Mouse (Mus musculus) liver, embryonic 12.5 days (tissue): ENCODE results near the gene Nelfe. TPM values are rescaled to one million over a fixed set of nuclear protein-coding genes. Genes with fewer than 3 reads are reported as not detected.
A peak's percentile ranks its signal among the peaks of the same experiment; 100 is the strongest.

Experiments used
- ATAC-seq: fragments of 200-750 bp; cut with Nextera tagmentation; 2 replicates; pipeline ENCODE4 v1.8.0; 2017; ENCODE audit warnings: moderate number of reproducible peaks, mild to moderate bottlenecking, moderate library complexity
- H3K27ac ChIP-seq: fragments of 300-500 bp; sonication (generic); 2 replicates; pipeline ENCODE4 v1.5.1; 2016; ENCODE audit warnings: mild to moderate bottlenecking
- H3K27me3 ChIP-seq: fragments of 300-500 bp; sonication (generic); replicated peaks from 2 replicates; pipeline ENCODE4 v1.6.1; 2016; ENCODE audit warnings: mild to moderate bottlenecking, moderate library complexity
- H3K36me3 ChIP-seq: fragments of 300-500 bp; sonication (generic); 2 replicates; pipeline ENCODE4 v1.6.1; 2016; ENCODE audit warnings: mild to moderate bottlenecking, moderate library complexity
- H3K4me1 ChIP-seq: fragments of 300-500 bp; sonication (generic); 2 replicates; pipeline ENCODE4 v1.6.1; 2016
- H3K4me2 ChIP-seq: fragments of 300-500 bp; sonication (generic); 2 replicates; pipeline ENCODE4 v1.6.1; 2016; ENCODE audit warnings: mild to moderate bottlenecking, moderate library complexity
- H3K4me3 ChIP-seq: fragments of 300-500 bp; sonication (generic); 2 replicates; pipeline ENCODE4 v1.5.1; 2016; ENCODE audit warnings: mild to moderate bottlenecking, moderate library complexity
- H3K9ac ChIP-seq: fragments of 300-500 bp; sonication (generic); 2 replicates; pipeline ENCODE4 v1.6.1; 2016; ENCODE audit warnings: mild to moderate bottlenecking, moderate library complexity
- H3K9me3 ChIP-seq: fragments of 300-500 bp; sonication (generic); replicated peaks from 2 replicates; pipeline ENCODE4 v1.6.1; 2016; ENCODE audit warnings: mild to moderate bottlenecking, moderate library complexity
- WGBS: fragments of 180-500 bp; shearing (Covaris S2); methylation state at CpG from one replicate; pipeline ENCODE4 v1.1.7; 2016; ENCODE audit not compliant: insufficient replicate concordance; 5-methylcytosine and 5-hydroxymethylcytosine counted together
- polyA plus RNA-seq: library from polyadenylated mRNA; unstranded; fragments of >200 nt; fragmentation: Nextera tagmentation; extraction: Ambion mirVana; gene quantifications from 2 replicates; pipeline ENCODE4 v1.2.1, GENCODE M21; 2016

The Nelfe gene
- polyA plus RNA-seq, 1 experiment from 2014 or later: 72.0 TPM

DNA sequence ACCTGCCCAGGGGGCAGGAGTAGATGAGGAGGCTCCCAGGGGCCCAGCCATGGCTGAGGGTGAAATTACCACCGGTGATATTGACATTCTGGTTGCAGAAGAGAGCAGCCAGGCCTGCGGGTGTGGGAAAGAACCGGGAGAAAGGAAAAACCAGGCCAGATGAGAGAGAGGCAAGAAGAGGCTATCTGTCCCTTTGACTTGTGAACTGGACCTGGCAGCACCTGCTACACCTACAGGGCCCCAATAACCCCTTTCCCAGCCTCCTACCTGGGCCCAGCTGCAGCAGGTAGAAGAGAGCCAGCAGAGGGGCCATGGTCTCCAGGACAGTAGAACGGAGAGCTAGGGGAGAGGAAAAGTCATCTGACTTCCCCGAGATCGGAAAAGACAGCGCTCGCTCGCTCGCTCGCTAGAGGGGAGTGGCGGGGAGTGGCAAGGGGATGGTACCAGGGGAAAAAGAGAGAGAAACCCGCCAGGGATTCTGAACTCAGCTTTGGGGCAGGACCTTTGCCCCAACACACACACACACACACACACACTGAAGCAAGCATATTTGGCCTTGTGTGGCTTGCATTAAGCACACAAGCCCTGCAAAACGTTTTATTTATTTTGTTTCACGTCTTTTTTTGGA is 31.6 kb downstream of the Nelfe start, which contains the start of gene Gm20547:
Gene Gm20547 (minus strand): TSS at position 360 of the 628 bp plus-strand sequence.
- Histone ChIP-seq H3K9me3 (no peaks in the 10 kb centered on the region), H3K27ac (peak within 1 kb of the TSS; percentile 53; the same call in 1 of the 2 replicates), H3K9ac (peak within 1 kb of the TSS; percentile 18; the same call in 1 of the 2 replicates), H3K4me3 (peak within 1 kb of the TSS; percentile 26), H3K4me2 (peak within 1 kb of the TSS; percentile 54), H3K4me1 (peaks cover 51% of the 10 kb centered on the region), H3K36me3 (no peaks in the 10 kb centered on the region), H3K27me3 (0 out of 2 replicates have a peak, but pooled peaks cover 4% of the 10 kb centered on the region)
- ATAC-seq: 0 out of 2 replicates have a peak, but pooled peaks have one; percentile 14
- WGBS: 22% methylated on average over 15 of the region's 15 CpGs

DNA sequence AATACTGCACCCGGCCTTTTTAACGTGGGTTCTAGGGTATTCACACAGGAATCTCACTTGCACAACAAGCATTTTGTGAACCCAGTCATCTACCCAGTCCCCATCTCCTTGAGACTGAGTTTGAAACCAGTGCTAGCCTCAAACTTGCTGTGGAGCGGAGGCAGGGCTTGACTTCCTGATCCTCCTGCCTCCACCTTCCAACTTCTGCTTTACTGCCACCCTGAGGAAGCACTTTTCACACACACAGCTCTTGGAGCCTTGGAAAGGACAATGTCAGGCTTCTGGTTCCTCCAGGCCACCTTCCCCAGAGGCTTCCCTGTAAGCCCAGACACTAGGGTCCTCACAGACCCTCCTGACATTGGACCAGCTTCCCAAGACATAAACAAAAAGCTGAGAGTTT is 33.1 kb downstream of the Nelfe start:
- no peak for ATAC-seq
- WGBS: 51% methylated on average over 3 of the region's 3 CpGs

DNA sequence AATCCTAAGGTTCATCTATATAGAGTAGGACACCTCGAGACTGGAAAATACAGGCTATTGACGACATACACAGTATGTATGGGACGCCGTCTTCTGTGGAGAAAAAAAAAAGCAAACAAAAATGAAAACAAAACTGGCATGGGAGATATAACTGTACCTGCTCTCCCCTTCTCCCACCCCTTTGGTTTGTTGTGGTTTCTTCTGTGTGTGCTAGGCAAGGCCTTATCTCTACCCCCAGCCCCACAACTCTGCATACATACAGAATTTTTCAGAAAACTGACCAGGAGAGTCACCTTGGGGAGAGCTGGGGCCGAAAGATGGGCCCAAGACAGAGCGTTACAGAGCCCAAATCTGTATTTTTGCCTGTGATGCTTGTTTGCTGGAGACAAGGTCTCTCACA is 34.5 kb downstream of the Nelfe start:
- H3K27ac ChIP-seq: no peak overlapping the region
- peak; percentile 48 for ATAC-seq
- peaks cover 47% of the 10 kb centered on the region for H3K4me1 ChIP-seq
- 0 out of 2 replicates have a peak overlapping the region, but pooled peaks have one; percentile 11 for H3K4me2 ChIP-seq
- H3K9me3 ChIP-seq: no peaks in the 10 kb centered on the region
- H3K4me3 ChIP-seq: no peak overlapping the region
- H3K27me3 ChIP-seq: 0 out of 2 replicates have a peak, but pooled peaks cover 4% of the 10 kb centered on the region
- H3K9ac ChIP-seq: peak overlapping the region; percentile 6; the same call in 1 of the 2 replicates
- WGBS: 28% methylated on average over 6 of the region's 6 CpGs
- H3K36me3 ChIP-seq: no peaks in the 10 kb centered on the region

More for the DNA sequence above, 33.1 kb downstream of the Nelfe start:
- no peak overlapping the region for H3K4me3 ChIP-seq
- H3K9me3 ChIP-seq: no peaks in the 10 kb centered on the region
- no peak overlapping the region for H3K27ac ChIP-seq
- H3K36me3 ChIP-seq: no peaks in the 10 kb centered on the region
- no peak overlapping the region for H3K4me2 ChIP-seq
- peaks cover 51% of the 10 kb centered on the region for H3K4me1 ChIP-seq
- 0 out of 2 replicates have a peak, but pooled peaks cover 4% of the 10 kb centered on the region for H3K27me3 ChIP-seq
- H3K9ac ChIP-seq: no peak overlapping the region

DNA sequence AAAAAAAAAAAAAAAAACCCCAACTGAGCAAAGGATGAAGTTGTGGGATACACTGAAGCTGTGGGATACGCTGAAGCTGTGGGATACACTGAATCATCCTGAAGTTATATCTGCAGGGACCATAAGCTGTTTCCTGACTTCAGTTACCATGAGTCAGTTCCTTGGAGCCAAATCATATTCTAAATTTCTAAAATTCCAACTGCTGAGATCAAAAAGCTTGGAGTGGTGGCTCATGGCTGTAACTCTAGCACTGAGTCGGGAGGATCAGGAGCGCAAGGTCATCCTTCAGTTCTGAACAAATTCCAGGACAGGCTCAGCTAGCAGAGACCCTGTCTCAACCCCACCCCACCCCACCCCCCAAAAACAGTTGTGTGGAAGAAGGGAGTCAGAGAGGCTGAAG is 35.4 kb downstream of the Nelfe start:
- ATAC-seq: no peak
- 78% methylated on average over 3 of the region's 3 CpGs for WGBS

DNA sequence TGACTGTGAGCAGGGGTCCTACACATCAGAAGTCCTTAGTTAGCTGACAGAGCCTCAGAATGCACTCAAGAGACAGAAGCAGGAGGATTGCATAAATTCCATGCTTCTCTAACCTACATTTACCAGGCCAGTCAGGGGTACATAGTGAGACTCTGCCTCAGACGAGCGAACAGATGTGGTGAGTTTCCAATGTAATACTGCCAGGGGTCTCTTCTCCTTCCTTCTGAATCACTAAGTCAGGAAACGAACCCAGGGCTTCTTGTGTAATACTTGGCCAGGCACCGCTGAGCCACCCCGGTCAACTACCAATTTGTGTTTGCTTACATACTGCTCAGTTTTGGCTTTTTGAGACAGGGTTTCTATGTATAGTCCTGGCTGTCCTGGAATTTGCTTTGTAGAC is 37.8 kb downstream of the Nelfe start:
- H3K27ac ChIP-seq: no peak overlapping the region
- no peaks in the 10 kb centered on the region for H3K9me3 ChIP-seq
- ATAC-seq: no peak
- no peaks in the 10 kb centered on the region for H3K27me3 ChIP-seq
- peaks cover 38% of the 10 kb centered on the region for H3K4me1 ChIP-seq
- no peaks in the 10 kb centered on the region for H3K36me3 ChIP-seq
- WGBS: 49% methylated on average over 5 of the region's 5 CpGs
- H3K4me3 ChIP-seq: no peak overlapping the region
- H3K9ac ChIP-seq: no peak overlapping the region
- H3K4me2 ChIP-seq: no peak overlapping the region

More for the DNA sequence above, 35.4 kb downstream of the Nelfe start:
- peaks cover 45% of the 10 kb centered on the region for H3K4me1 ChIP-seq
- no peak overlapping the region for H3K4me3 ChIP-seq
- H3K9me3 ChIP-seq: no peaks in the 10 kb centered on the region
- no peak overlapping the region for H3K4me2 ChIP-seq
- H3K27ac ChIP-seq: no peak overlapping the region
- H3K9ac ChIP-seq: no peak overlapping the region
- H3K36me3 ChIP-seq: no peaks in the 10 kb centered on the region
- H3K27me3 ChIP-seq: 0 out of 2 replicates have a peak, but pooled peaks cover 4% of the 10 kb centered on the region

DNA sequence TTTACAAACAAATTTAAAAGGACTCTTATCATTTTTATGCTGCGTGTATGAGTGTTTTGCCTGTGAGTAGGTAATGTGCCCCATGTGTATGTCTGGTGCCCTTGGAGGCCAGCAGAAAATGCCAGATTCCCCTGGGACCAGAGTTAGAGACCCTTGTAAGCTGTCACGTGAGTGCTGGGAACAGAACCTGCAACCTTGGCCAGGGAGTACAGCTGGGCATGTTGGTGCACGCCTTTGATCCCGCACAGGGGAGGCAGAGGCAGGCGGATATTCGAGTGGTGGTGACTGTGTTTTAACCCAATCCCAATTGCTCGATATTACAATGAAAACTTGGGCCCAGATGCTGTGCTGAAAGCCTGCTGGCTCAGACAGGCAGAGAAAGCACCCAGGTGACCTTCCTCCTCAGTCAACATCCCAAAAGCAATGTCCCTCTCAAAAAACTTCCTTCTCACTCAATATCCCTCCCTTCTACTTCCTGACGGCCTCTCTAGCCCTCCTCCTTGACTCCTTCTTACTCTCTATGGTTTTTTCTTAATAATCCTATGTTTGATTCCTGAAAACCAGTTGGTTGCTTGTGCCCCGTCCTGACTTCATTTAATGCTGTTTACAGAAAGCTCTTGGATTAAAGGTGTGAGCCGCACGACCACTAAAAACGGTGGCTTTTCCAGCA is 40.0 kb downstream of the Nelfe start:
- Histone ChIP-seq H3K9ac (no peak overlapping the region), H3K4me1 (peaks cover 39% of the 10 kb centered on the region), H3K9me3 (no peaks in the 10 kb centered on the region), H3K4me2 (no peak overlapping the region), H3K27me3 (no peaks in the 10 kb centered on the region), H3K27ac (no peak overlapping the region), H3K36me3 (no peaks in the 10 kb centered on the region), H3K4me3 (no peak overlapping the region)
- 75% methylated on average over 12 of the region's 12 CpGs for WGBS
- no peak for ATAC-seq

DNA sequence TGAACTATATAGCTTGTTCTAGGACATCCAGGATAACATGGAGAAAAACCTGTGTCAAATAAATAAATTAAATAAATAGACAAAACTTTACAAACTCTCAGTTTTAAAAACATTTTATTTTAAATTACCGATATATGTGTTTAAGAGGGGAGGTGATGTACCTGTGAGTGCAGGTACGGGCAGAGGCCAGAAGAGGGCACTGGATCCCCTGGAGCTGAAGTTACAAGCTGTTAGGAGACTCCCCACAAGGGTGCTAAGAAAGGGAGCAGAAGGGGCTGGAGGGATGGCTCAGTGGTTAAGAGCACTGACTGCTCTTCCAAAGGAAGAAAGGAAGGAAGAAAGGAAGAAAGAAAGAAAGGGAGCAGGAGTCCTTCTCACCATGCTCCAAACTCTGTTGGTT is 41.2 kb downstream of the Nelfe start:
- H3K9ac ChIP-seq: no peak overlapping the region
- H3K4me1 ChIP-seq: peaks cover 40% of the 10 kb centered on the region
- no peak overlapping the region for H3K27ac ChIP-seq
- no peaks in the 10 kb centered on the region for H3K9me3 ChIP-seq
- WGBS: 84% methylated on average over 2 of the region's 2 CpGs
- no peak overlapping the region for H3K4me3 ChIP-seq
- no peak for ATAC-seq
- H3K4me2 ChIP-seq: no peak overlapping the region
- no peaks in the 10 kb centered on the region for H3K27me3 ChIP-seq
- H3K36me3 ChIP-seq: peaks cover 11% of the 10 kb centered on the region

DNA sequence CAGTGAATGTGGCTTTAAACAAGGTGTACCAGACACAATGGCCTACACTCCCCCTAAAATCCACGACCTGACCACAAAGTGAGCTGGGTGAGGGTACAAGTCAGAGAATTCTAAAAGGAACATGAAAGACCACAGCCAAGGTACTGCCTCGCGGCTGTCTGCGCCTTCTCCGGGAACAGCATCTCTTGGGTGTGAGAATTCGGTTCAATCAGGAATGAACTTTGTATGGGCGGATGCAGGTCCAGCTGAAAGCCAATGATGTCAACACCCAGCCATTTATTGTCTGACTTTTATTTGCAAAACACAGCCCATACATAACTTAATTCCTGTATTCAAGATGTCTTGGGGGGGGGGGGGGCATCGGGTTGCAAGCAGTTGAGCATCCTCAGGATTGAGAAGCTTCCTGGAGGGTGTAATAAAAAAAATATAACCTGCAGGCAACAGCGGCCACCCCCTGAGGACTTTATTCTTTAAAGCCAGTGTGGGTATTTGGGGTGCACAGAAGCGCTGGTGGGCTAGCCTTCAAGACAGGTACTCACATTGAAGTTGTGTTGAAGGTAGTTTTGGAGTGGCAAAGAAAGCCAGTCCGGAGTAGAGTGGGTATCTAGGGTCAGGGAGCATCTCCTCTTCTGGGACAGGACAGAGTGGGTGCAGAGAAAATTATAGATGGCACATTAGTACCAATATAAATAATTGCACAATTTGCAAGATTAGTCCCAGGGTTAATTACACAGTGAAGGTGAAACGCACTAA is 43.1 kb downstream of the Nelfe start:
- H3K9ac ChIP-seq: peak overlapping the region; percentile 91
- ATAC-seq: no peak
- 72% methylated on average over 12 of the region's 12 CpGs for WGBS
- peak overlapping the region; percentile 100 for H3K4me2 ChIP-seq
- no peaks in the 10 kb centered on the region for H3K27me3 ChIP-seq
- H3K36me3 ChIP-seq: peaks cover 14% of the 10 kb centered on the region
- peak overlapping the region; percentile 90 for H3K27ac ChIP-seq
- peak overlapping the region; percentile 80 for H3K4me3 ChIP-seq
- peaks cover 54% of the 10 kb centered on the region for H3K4me1 ChIP-seq
- H3K9me3 ChIP-seq: no peaks in the 10 kb centered on the region

DNA sequence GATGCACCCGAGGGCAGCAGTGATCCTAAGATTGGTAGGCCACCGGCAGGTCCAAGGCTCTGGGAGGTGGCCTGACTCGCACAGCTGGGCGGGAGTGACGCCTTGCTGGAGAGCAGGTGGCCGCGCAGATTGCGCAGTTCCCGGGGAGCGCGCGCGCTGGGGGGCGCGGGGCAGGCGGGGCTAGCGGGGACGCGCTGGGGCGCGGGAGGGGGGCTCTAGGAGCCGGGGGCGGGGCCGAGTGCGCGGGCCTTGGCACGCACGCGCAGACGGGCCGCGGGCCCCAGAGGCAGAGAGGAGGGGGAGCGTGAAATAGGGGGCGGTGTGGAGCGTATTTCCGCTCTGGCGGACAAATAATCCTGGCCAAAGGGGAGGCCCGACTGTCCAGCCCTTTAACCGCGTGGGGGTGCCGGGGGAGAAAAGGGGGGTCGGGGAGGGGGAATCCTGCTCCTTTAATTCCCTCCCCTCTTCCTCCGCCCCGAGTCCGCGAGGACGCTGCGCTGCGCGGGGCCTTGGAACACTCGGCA is 43.9 kb downstream of the Nelfe start:
- peak; percentile 85 for ATAC-seq
- Histone ChIP-seq H3K4me1 (peaks cover 60% of the 10 kb centered on the region), H3K4me3 (peak overlapping the region; percentile 80), H3K9ac (peak overlapping the region; percentile 91), H3K27ac (peak overlapping the region; percentile 90), H3K4me2 (peak overlapping the region; percentile 100), H3K9me3 (no peaks in the 10 kb centered on the region), H3K36me3 (peaks cover 14% of the 10 kb centered on the region), H3K27me3 (no peaks in the 10 kb centered on the region)
- WGBS: under 1% methylated on average over 18 of the region's 51 CpGs

DNA sequence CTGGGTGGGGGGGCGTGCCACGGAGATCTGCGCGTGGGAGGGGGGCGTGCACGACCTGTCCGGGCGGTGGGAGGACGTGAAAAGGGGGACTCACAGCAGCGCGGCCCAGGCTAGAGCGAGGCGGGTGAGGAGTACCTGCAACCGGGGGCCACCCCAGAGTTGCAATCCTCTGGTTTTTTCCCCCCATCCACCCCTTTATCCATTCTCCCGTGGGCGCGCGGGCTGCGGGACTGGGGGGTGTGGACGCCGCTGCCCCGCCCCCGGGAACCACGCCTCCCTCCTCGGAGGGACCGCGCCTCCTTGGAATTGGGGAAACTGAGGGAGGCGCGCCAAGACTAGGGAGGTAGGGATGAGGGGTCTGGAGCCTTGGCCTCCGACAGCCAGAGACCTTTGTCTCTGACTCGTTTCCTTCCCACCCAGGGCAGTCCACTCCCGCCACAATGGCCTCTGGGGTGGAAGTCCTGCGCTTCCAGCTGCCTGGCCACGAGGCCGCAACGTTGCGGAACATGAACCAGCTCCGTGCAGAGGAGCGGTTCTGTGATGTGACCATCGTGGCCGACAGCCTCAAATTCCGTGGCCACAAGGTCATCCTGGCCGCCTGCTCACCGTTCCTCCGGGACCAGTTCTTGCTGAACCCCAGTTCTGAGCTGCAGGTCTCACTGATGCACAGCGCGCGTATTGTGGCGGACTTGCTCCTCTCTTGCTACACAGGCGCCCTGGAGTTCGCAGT is 44.8 kb downstream of the Nelfe start:
- WGBS: 16% methylated on average over 48 of the region's 51 CpGs
- peaks cover 14% of the 10 kb centered on the region for H3K36me3 ChIP-seq
- H3K9ac ChIP-seq: peak overlapping the region; percentile 91
- H3K4me3 ChIP-seq: peak overlapping the region; percentile 80
- H3K4me1 ChIP-seq: peaks cover 66% of the 10 kb centered on the region
- H3K27ac ChIP-seq: peak overlapping the region; percentile 90
- H3K9me3 ChIP-seq: no peaks in the 10 kb centered on the region
- H3K4me2 ChIP-seq: peak overlapping the region; percentile 100
- ATAC-seq: no peak
- no peaks in the 10 kb centered on the region for H3K27me3 ChIP-seq

DNA sequence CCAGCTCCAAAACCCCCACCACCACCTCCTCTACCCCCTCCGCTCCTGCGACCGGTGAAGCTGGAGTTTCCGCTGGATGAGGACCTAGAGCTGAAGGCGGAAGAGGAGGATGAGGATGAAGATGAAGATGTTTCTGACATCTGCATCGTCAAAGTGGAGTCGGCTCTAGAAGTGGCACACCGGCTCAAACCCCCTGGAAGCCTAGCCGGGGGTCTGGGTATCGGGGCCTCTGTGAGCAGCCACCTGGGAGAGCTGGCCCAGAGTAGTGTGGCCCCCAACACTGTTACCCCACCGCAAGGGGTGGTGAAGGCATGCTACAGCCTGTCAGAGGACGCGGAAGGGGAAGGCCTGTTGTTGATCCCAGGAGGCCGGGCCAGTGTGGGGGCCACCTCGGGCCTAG is 45.5 kb downstream of the Nelfe start:
- H3K4me3 ChIP-seq: 0 out of 2 replicates have a peak overlapping the region, but pooled peaks have one; percentile 80
- no peak overlapping the region; the same call in 1 of the 2 replicates for H3K9ac ChIP-seq
- no peak for ATAC-seq
- WGBS: 89% methylated on average over 15 of the region's 15 CpGs
- H3K4me2 ChIP-seq: peak overlapping the region; percentile 100
- peaks cover 73% of the 10 kb centered on the region for H3K4me1 ChIP-seq
- peak overlapping the region; percentile 90 for H3K27ac ChIP-seq
- peaks cover 14% of the 10 kb centered on the region for H3K36me3 ChIP-seq
- no peaks in the 10 kb centered on the region for H3K27me3 ChIP-seq
- H3K9me3 ChIP-seq: no peaks in the 10 kb centered on the region
